Mouse (Mus musculus) heart, embryonic 16.5 days (tissue): Measurements from ENCODE around the gene Gm21983. TPM values are rescaled to one million over a fixed set of nuclear protein-coding genes. Genes with fewer than 3 reads are reported as not detected.
A peak's percentile ranks its signal among the peaks of the same experiment; 100 is the strongest.

Experiments used
- ATAC-seq: fragments of 200-750 bp; cut with Nextera tagmentation; replicated peaks from 2 replicates; pipeline ENCODE4 v1.8.0; 2017; ENCODE audit warnings: moderate number of reproducible peaks; ENCODE audit not compliant: insufficient read depth, low FRiP score; ENCODE audit errors: extremely low read depth
- H3K27ac ChIP-seq: fragments of 300-500 bp; sonication (generic); 2 replicates; pipeline ENCODE4 v1.5.1; 2014; ENCODE audit warnings: mild to moderate bottlenecking, low read length, control low read depth, moderate library complexity
- H3K27me3 ChIP-seq: fragments of 300-500 bp; sonication (generic); 2 replicates; pipeline ENCODE4 v1.6.1; 2014; ENCODE audit warnings: low read length, mixed read lengths; ENCODE audit not compliant: control insufficient read depth, insufficient read depth
- H3K36me3 ChIP-seq: fragments of 300-500 bp; sonication (generic); 2 replicates; pipeline ENCODE4 v1.6.1; 2014; ENCODE audit not compliant: control insufficient read depth, insufficient read depth
- H3K4me1 ChIP-seq: fragments of 300-500 bp; sonication (generic); 2 replicates; pipeline ENCODE4 v1.6.1; 2014; ENCODE audit warnings: low read length, mixed read lengths; ENCODE audit not compliant: control insufficient read depth, insufficient read depth
- H3K4me2 ChIP-seq: fragments of 300-500 bp; sonication (generic); 2 replicates; pipeline ENCODE4 v1.6.1; 2014; ENCODE audit warnings: low read depth, mild to moderate bottlenecking, control low read depth, low read length
- H3K4me3 ChIP-seq: fragments of 300-500 bp; sonication (generic); 2 replicates; pipeline ENCODE4 v1.5.1; 2014; ENCODE audit warnings: mild to moderate bottlenecking, control low read depth, low read length
- H3K9ac ChIP-seq: fragments of 300-500 bp; sonication (generic); 2 replicates; pipeline ENCODE4 v1.6.1; 2014; ENCODE audit warnings: low read length, control low read depth
- H3K9me3 ChIP-seq: fragments of 300-500 bp; sonication (generic); replicated peaks from 2 replicates; pipeline ENCODE4 v1.6.1; 2016; ENCODE audit warnings: low read length; ENCODE audit not compliant: control insufficient read depth
- WGBS: fragments of 180-500 bp; shearing (Covaris S2); extraction: QIAGEN DNeasy Blood & Tissue Kit; methylation state at CpG from one replicate; pipeline ENCODE4 v1.1.7; 2014; 5-methylcytosine and 5-hydroxymethylcytosine counted together
- polyA plus RNA-seq: library from polyadenylated mRNA; unstranded; fragments of >200 nt; fragmentation: Nextera tagmentation; extraction: Ambion mirVana; gene quantifications from 2 replicates; pipeline ENCODE4 v1.2.1, GENCODE M21; 2015

Gm21983 gene
- polyA plus RNA-seq, 1 experiment from 2014 or later, result not detected

- H3K36me3 ChIP-seq, result 0 out of 2 replicates have a peak, but pooled peaks cover 5% of the 10 kb centered on the region
- H3K4me1 ChIP-seq, result peaks cover 13% of the 10 kb centered on the region
- H3K27ac ChIP-seq, result peak within 1 kb of the TSS; percentile 95
- H3K9me3 ChIP-seq, result no peaks in the 10 kb centered on the region
- H3K27me3 ChIP-seq, result no peaks in the 10 kb centered on the region
- whole genome bisulfite sequencing, result 1% methylated on average over 50 of the region's 53 CpGs
- peak within 1 kb of the TSS; percentile 89 for H3K4me3 ChIP-seq
- H3K9ac ChIP-seq, result peak within 1 kb of the TSS; percentile 79
- H3K4me2 ChIP-seq, result peak within 1 kb of the TSS; percentile 71
- peak; percentile 98 for ATAC-seq
These were observed 2.3 kb downstream of the Gm21983 start, which contains the start of gene Rab4b for GRCm38 (mm10) chr7:27178324-27179216. Gene Rab4b (minus strand): TSS chr7:27178896.

DNA sequence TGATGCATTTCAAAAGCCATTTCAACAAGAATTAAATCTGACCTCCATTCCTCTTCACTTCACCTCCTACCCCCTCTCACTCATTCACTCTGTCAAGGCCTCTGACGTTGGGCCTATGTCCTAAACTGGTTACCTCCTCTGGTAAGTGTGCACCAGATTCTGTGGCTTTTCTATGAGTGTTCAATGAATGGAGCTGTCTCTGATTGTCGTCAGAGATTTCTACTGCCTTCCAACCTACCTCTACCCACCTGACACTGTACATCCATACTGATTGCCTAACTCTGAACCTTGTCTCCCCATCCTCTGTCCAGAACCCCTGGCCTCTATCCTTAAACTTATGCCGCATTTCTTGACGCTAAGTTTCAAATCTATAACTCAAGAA, 3.0 kb downstream of the Gm21983 start:
- Histone ChIP-seq H3K9me3 (no peaks in the 10 kb centered on the region), H3K36me3 (0 out of 2 replicates have a peak, but pooled peaks cover 10% of the 10 kb centered on the region), H3K4me2 (peak overlapping the region; percentile 71), H3K27me3 (no peaks in the 10 kb centered on the region), H3K4me1 (peaks cover 13% of the 10 kb centered on the region), H3K9ac (peak overlapping the region; percentile 79), H3K27ac (peak overlapping the region; percentile 95), H3K4me3 (peak overlapping the region; percentile 89)
- ATAC-seq, result no peak
- 22% methylated on average over 4 of the region's 4 CpGs for WGBS

DNA sequence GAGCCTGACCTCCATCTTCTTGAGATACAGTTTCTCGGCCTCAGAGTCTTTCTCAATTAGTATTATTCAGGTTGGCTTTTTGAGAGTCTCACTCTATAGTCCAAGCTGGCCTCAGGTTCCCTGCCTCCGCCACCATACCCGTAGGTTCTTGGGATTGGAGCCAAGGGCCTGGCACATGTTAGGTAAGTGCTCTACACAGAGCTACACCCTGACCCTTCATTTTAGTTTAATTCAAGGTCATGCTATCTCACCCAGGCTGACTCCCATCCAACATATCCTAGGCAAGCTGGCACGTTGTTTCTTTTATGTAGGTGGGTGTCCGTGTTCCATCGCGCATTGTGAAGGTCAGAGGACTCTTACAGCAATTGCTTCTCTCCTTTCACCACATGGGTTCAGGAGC, 6.0 kb downstream of the Gm21983 start:
- Histone ChIP-seq H3K4me1 (peaks cover 12% of the 10 kb centered on the region), H3K36me3 (peaks cover 30% of the 10 kb centered on the region), H3K9ac (no peak overlapping the region), H3K27ac (no peak overlapping the region), H3K9me3 (no peaks in the 10 kb centered on the region), H3K4me3 (no peak overlapping the region), H3K27me3 (no peaks in the 10 kb centered on the region), H3K4me2 (no peak overlapping the region)
- WGBS, result 76% methylated on average over 7 of the region's 7 CpGs
- ATAC-seq, result no peak

DNA sequence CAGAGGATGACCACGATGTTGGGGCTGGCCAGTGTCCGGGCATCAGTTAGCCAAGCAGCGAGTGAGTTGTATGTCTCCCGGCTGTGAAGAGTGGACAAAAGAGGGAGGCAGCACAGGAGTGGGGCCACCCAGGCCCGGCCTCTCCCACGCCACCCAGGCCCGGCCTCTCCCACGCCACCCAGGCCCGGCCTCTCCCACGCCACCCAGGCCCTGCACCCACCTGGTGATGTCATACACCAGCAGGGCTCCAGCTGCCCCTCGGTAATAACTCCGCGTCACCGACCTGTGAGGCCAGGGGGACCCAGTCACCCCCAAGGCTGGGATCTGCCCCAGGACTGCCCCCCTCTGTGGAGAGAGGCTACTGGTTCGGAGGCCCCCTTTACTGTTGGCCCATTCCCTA, 6.4 kb downstream of the Gm21983 start:
- peaks cover 8% of the 10 kb centered on the region; the same call in 1 of the 2 replicates for H3K4me1 ChIP-seq
- WGBS, result 92% methylated on average over 15 of the region's 15 CpGs
- ATAC-seq, result no peak
- H3K27ac ChIP-seq, result no peak overlapping the region
- no peaks in the 10 kb centered on the region for H3K27me3 ChIP-seq
- H3K4me2 ChIP-seq, result no peak overlapping the region
- H3K4me3 ChIP-seq, result no peak overlapping the region
- H3K36me3 ChIP-seq, result peaks cover 30% of the 10 kb centered on the region
- no peak overlapping the region for H3K9ac ChIP-seq
- no peaks in the 10 kb centered on the region for H3K9me3 ChIP-seq

- H3K9me3 ChIP-seq, result no peaks in the 10 kb centered on the region
- no peak overlapping the region for H3K4me2 ChIP-seq
- no peaks in the 10 kb centered on the region for H3K27me3 ChIP-seq
- no peak for ATAC-seq
- no peak overlapping the region for H3K9ac ChIP-seq
- H3K27ac ChIP-seq, result no peak overlapping the region
- no peak overlapping the region for H3K4me3 ChIP-seq
- peaks cover 30% of the 10 kb centered on the region for H3K36me3 ChIP-seq
- H3K4me1 ChIP-seq, result peaks cover 5% of the 10 kb centered on the region; the same call in 1 of the 2 replicates
- WGBS, result 88% methylated on average over 3 of the region's 3 CpGs
These were observed 9.9 kb downstream of the Gm21983 start for GRCm38 (mm10) chr7:27170981-27171380.

DNA sequence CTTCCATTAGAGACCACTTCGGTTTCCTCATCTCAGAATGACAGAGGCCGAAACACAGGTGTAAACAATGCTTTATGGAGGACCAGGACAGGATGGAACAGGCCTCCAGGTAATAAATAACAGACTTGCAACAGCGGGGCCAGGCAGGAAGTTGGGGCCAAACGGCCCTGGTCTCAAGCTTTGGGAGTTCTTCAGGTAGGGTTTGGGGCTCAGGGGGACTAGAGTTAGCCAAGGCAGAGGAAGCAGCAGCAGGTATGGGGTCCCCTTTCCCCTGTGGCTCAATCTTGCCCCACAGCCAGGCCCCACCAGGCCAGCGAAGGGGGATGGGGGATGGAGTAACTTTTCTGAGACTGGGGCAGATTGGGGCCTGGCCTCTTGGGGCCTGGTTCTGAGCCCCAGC, 12.5 kb downstream of the Gm21983 start:
- H3K4me1 ChIP-seq, result peaks cover 27% of the 10 kb centered on the region
- no peak overlapping the region for H3K9ac ChIP-seq
- no peak for ATAC-seq
- no peaks in the 10 kb centered on the region for H3K27me3 ChIP-seq
- WGBS, result 92% methylated on average over 5 of the region's 5 CpGs
- no peaks in the 10 kb centered on the region for H3K9me3 ChIP-seq
- H3K27ac ChIP-seq, result no peak overlapping the region
- H3K4me2 ChIP-seq, result no peak overlapping the region
- H3K4me3 ChIP-seq, result no peak overlapping the region
- peaks cover 32% of the 10 kb centered on the region for H3K36me3 ChIP-seq

DNA sequence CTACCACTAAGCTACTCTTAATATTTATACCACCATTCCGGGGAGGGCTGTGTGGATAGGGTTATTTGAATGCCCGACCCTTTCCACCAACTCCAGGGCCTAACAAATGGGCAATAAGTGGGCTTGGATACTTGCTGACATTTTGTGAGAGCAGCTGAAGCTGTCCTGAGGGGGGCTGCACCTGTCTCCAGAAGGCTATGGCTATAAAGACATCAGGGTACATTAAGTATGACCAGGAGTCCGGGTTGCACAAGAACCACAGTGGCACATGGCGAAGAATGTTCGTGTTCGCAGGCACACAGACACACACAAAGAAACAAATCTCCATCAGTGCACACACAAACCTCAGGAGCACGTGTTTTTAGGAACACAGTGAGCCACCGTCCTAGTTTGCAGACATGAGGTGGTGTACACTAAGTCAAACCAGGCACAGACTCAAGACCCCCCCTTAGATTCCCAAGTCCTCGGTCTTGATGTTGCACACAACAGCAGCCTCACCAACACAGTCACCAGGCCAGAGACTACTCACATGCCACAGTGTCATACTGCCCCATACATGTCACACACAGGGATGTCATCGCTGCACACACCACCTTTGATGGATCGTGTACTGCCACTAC, 13.3 kb downstream of the Gm21983 start:
- H3K27me3 ChIP-seq, result no peaks in the 10 kb centered on the region
- H3K36me3 ChIP-seq, result peaks cover 28% of the 10 kb centered on the region
- no peaks in the 10 kb centered on the region for H3K9me3 ChIP-seq
- peaks cover 34% of the 10 kb centered on the region for H3K4me1 ChIP-seq
- H3K4me3 ChIP-seq, result peak overlapping the region; percentile 73
- WGBS, result 71% methylated on average over 11 of the region's 11 CpGs
- ATAC-seq, result no peak
- H3K27ac ChIP-seq, result peak overlapping the region; percentile 96
- peak overlapping the region; percentile 85 for H3K9ac ChIP-seq
- H3K4me2 ChIP-seq, result peak overlapping the region; percentile 73

- Histone ChIP-seq H3K36me3 (peaks cover 20% of the 10 kb centered on the region), H3K27me3 (no peaks in the 10 kb centered on the region), H3K9me3 (no peaks in the 10 kb centered on the region), H3K4me2 (peak within 1 kb of the TSS; percentile 73), H3K4me3 (peak within 1 kb of the TSS; percentile 73), H3K4me1 (peaks cover 40% of the 10 kb centered on the region), H3K9ac (peak within 1 kb of the TSS; percentile 85), H3K27ac (peak within 1 kb of the TSS; percentile 96)
- ATAC-seq, result peak; percentile 86
- 2% methylated on average over 59 of the region's 61 CpGs for WGBS
These were observed 14.0 kb downstream of the Gm21983 start, which contains the start of gene Egln2 for GRCm38 (mm10) chr7:27166614-27167474. Gene Egln2 (minus strand): TSS chr7:27166802.
